10 mouse cellular contexts compared by ENCODE assay signal in genomic region chr2:92711122-92711777, GRCm38 (mm10).
DNase-seq lines count a peak whose midpoint lies in the region; ATAC-seq and TF ChIP-seq lines count a peak whose summit lies in the region.
"Had no signal": no experiment of that assay in that cellular context is flagged by ENCODE, and none has a peak within 500 bp of the region (broad histone marks: within the 10 kb centered on the region; RNA-seq: fewer than 3 reads in every experiment).

No protein-coding gene starts in this region.

- TF ChIP-seq EP300 in stomach, postnatal 0 days (optimal IDR thresholded peaks at IDR 0.05): no peak

- H3K4me2 ChIP-seq in lung, embryonic 15.5 days: peak overlapping the region; percentile 36
- H3K4me2 ChIP-seq in forebrain, embryonic 12.5 days: peak overlapping the region; percentile 30
- 0 out of 2 replicates have a peak overlapping the region, but pooled peaks have one; percentile 20 for H3K4me2 ChIP-seq in limb, embryonic 15.5 days
- H3K4me2 ChIP-seq in stomach, postnatal 0 days (replicated peaks; ENCODE audit: low read depth): 0 out of 2 replicates have a peak overlapping the region, but pooled peaks have one; percentile 17
- H3K4me2 ChIP-seq: liver, embryonic 15.5 days had no signal

- no peak for ATAC-seq in lung, embryonic 15.5 days (ENCODE audit: borderline replicate concordance, extremely low read depth, low FRiP score, low TSS enrichment)
- peak; percentile 62; the same call in 1 of the 2 replicates for ATAC-seq in forebrain, embryonic 12.5 days (ENCODE audit: low FRiP score)
- ATAC-seq in limb, embryonic 15.5 days (ENCODE audit: insufficient number of reproducible peaks, low FRiP score, low TSS enrichment, low read depth): no peak
- no peak for ATAC-seq in stomach, postnatal 0 days (ENCODE audit: low FRiP score, low TSS enrichment)
- ATAC-seq: Patski had no signal

- H3K9me3 ChIP-seq in lung, embryonic 15.5 days: no peaks in the 10 kb centered on the region
- H3K9me3 ChIP-seq in forebrain, embryonic 12.5 days: no peaks in the 10 kb centered on the region
- H3K9me3 ChIP-seq in limb, embryonic 15.5 days: no peaks in the 10 kb centered on the region
- no peaks in the 10 kb centered on the region for H3K9me3 ChIP-seq in stomach, postnatal 0 days (ENCODE audit: control insufficient read depth, low read length)
- H3K9me3 ChIP-seq: liver, embryonic 15.5 days had no signal

- 20% methylated on average over 15 of the region's 15 CpGs for WGBS in lung, embryonic 15.5 days
- 35% methylated on average over 15 of the region's 15 CpGs for WGBS in forebrain, embryonic 12.5 days
- WGBS in limb, embryonic 15.5 days: 29% methylated on average over 15 of the region's 15 CpGs
- WGBS in stomach, postnatal 0 days: 24% methylated on average over 15 of the region's 15 CpGs

- TF ChIP-seq CTCF in stomach, postnatal 0 days (IDR thresholded peaks at IDR 0.05; ENCODE audit: low read depth): no peak

- no peak for DNase-seq in lung, postnatal 25 days (ENCODE audit: low spot score)
- no peak for DNase-seq in stomach, postnatal 0 days (ENCODE audit: low spot score)
- no peak for DNase-seq in layer of hippocampus, postnatal 14 days (ENCODE audit: low spot score in 2 of 2)
- no peak for DNase-seq in left cerebral cortex, postnatal 14 days (ENCODE audit: low spot score in 2 of 2)
- DNase-seq: cerebellum, adult 9-10 months had no signal

- no peaks in the 10 kb centered on the region for H3K27me3 ChIP-seq in lung, embryonic 15.5 days
- H3K27me3 ChIP-seq in forebrain, embryonic 12.5 days: peaks cover 4% of the 10 kb centered on the region; the same call in 1 of the 2 replicates
- H3K27me3 ChIP-seq in limb, embryonic 15.5 days: no peaks in the 10 kb centered on the region
- H3K27me3 ChIP-seq in stomach, postnatal 0 days (ENCODE audit: control insufficient read depth, insufficient read depth, low read length): no peaks in the 10 kb centered on the region
- H3K27me3 ChIP-seq: liver, embryonic 15.5 days had no signal

- intact Hi-C loops in left cerebral cortex, postnatal 14 days (cut with DNase I): no loop called here

- 0 out of 2 replicates have a peak, but pooled peaks cover 4% of the 10 kb centered on the region for H3K4me1 ChIP-seq in lung, embryonic 15.5 days
- peaks cover 32% of the 10 kb centered on the region for H3K4me1 ChIP-seq in forebrain, embryonic 12.5 days
- peaks cover 6% of the 10 kb centered on the region; the same call in 1 of the 2 replicates for H3K4me1 ChIP-seq in limb, embryonic 15.5 days
- no peaks in the 10 kb centered on the region for H3K4me1 ChIP-seq in stomach, postnatal 0 days (replicated peaks; ENCODE audit: control insufficient read depth, insufficient read depth)
- H3K4me1 ChIP-seq: liver, embryonic 15.5 days had no signal

- no peak overlapping the region for H3K4me3 ChIP-seq in lung, embryonic 15.5 days
- H3K4me3 ChIP-seq in forebrain, embryonic 12.5 days (replicated peaks): no peak overlapping the region
- 0 out of 2 replicates have a peak overlapping the region, but pooled peaks have one; percentile 8 for H3K4me3 ChIP-seq in limb, embryonic 15.5 days
- no peak overlapping the region for H3K4me3 ChIP-seq in stomach, postnatal 0 days (ENCODE audit: low read depth, low read length)
- H3K4me3 ChIP-seq: liver, embryonic 15.5 days had no signal

- H3K9ac ChIP-seq in lung, embryonic 15.5 days: no peak overlapping the region
- no peak overlapping the region for H3K9ac ChIP-seq in forebrain, embryonic 12.5 days
- no peak overlapping the region for H3K9ac ChIP-seq in limb, embryonic 15.5 days
- H3K9ac ChIP-seq in stomach, postnatal 0 days (ENCODE audit: low read length): no peak overlapping the region
- H3K9ac ChIP-seq: liver, embryonic 15.5 days had no signal

- no peak overlapping the region for H3K27ac ChIP-seq in lung, embryonic 15.5 days
- 0 out of 2 replicates have a peak overlapping the region, but pooled peaks have one; percentile 31 for H3K27ac ChIP-seq in forebrain, embryonic 12.5 days
- no peak overlapping the region for H3K27ac ChIP-seq in limb, embryonic 15.5 days
- H3K27ac ChIP-seq in stomach, postnatal 0 days (replicated peaks): no peak overlapping the region
- H3K27ac ChIP-seq: liver, embryonic 15.5 days had no signal

- H3K36me3 ChIP-seq in lung, embryonic 15.5 days: no peaks in the 10 kb centered on the region
- no peaks in the 10 kb centered on the region for H3K36me3 ChIP-seq in forebrain, embryonic 12.5 days (replicated peaks)
- H3K36me3 ChIP-seq in limb, embryonic 15.5 days: no peaks in the 10 kb centered on the region
- no peaks in the 10 kb centered on the region for H3K36me3 ChIP-seq in stomach, postnatal 0 days (ENCODE audit: control insufficient read depth, insufficient read depth, low read length)
- H3K36me3 ChIP-seq: liver, embryonic 15.5 days had no signal
